Mouse (Mus musculus) liver, adult 2 months (tissue): Measurements from ENCODE around the gene U2af1.

Experiments
- CTCF ChIP-seq: fragments of 200-500 bp; IDR thresholded peaks from 2 replicates; pipeline ENCODE4 v1.5.1; 2011; ENCODE audit warnings: low read depth, low read length, control low read depth
- POLR2A ChIP-seq: fragments of 200-500 bp; IDR thresholded peaks from 2 replicates; pipeline ENCODE4 v1.6.1; 2011; ENCODE audit warnings: low read length, control low read depth; ENCODE audit not compliant: insufficient read depth; ENCODE audit errors: extremely low read depth

GRCm38 (mm10) chr17:31658136-31658467 is 590 bp downstream of the U2af1 start:
- TF ChIP-seq POLR2A (no peak), CTCF (no peak)
